Mouse (Mus musculus) kidney, adult 8-10 months (tissue): ENCODE measurements at regions not wholly inside any gene's neighbourhood (a gene's known extent, or its start where the extent isn't known, plus 50 kb on each side); places are given as distances from the start of the nearest gene placed in this dataset.

Experiments
- DNase-seq, 2 experiments: peaks; one replicate each; pipeline ENCODE4 v3.0.0; 2022

DNA sequence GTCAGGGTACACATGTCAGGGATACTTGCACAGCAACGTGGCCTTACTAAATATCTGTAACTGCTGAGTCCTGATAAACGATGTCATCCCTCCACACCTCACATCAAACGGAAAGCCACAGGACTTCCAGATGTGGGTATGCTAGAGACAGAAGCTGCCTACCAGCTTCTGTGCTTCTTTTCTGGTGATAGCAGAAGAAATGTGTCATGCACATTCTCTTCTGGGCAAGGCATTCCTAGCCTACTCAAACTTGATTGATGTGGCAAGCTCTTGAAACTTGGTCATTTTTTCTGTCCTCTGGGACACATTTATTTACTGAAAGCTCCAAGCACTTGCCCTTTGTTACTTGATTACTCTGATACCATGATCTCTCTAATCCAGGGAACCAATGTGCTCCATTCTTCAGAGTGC lies 282.8 kb upstream of the Gm9747 start:
- DNase-seq: no peak

DNA sequence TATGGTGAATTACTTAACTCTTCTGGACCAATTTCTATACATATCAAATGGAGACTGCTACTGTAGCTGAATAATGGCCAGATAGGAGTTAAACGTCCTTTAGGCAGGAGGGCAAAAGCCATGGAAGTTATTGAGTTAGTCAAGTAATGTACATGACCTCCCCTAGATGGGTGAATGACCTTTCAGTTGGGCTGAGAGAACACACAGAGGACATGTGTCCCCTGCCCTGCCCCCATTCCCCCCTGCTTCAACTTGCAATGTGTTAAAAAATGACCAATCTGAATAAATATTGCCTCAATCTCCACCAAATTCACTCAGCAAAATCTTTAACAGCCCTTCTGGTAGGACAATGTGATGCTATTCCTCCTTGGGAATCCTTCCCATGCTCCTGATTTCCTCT lies 282.1 kb upstream of the Gm9747 start:
- DNase-seq: no peak

DNA sequence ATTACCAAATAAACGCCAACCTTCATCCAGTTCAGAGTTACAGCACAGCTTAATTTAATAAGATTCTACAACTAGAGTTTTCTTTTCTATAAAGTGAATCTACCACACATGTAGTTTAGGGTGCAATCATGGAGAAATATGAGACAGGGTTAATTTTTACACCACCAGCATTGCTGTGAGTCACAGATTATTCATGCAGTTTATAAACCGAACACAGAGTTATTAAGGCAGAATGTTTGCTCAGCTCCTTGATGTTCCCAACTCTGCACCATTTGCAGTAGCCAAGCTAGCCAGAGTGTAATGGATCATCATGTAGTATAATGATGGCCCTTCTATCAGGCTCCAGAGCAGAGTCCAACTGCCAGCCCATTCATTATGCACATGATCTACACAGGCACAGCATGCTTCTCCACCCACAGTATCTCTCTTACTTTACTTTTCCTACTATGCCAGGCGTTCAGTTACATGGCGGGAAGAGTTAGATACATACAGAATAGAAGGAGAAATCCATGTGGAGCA lies 281.4 kb upstream of the Gm9747 start:
- DNase-seq: no peak

DNA sequence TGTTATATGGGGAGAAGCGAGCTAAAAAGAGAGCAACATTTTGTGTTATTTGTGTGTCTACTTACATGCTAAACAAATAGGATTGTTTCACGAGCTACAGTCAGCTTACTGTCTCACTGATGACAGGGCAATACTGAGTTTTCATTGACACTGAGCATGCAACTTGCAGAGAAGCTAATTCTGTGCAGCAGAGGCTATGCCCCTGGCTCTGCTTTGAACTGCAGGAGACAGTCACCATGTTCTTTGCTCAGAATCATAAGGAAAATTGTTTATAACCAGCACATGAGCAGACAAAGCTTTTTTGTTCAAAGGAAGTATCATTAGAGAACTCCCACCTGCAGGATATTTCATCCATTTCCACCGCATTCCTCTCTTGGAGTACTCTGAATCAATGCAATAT lies 280.8 kb upstream of the Gm9747 start:
- DNase-seq: no peak

DNA sequence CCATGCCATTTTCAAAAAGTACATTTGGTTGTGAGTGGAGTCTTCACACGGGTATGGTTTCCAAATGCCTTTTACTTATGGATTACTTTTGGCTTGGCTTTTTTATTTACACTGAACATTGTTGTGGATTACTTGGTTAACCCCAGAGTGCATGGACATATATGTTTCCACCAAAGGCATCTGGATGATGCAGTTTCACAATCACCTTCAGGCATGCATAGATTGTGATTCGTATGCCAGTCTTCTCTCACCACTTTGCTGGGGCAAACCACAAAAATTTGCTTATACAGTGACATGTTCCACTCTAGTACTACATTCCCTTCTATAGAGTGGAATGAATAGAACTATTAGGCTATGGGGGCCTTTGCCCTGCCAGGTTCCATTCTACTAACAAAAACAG lies 278.4 kb upstream of the Gm9747 start:
- no peak for DNase-seq

DNA sequence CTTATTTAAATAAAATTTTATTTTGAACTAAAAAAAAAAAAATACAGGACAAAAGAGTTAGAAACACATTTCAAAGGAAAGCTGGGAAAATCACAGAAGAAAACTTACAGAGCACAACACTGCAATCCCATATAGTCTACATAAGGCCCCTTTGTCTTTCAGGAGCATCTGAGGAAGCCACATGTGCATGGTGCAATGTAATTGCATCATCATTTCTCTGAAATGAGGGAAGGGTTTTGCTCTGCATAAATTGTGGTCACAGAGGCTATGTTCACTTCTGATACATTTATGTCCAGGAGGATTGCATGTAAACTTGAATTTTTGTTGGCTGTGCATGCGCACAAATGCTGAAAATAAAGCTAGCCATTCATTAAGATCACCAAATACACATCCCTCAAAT lies 265.9 kb upstream of the Gm9747 start:
- DNase-seq: no peak

DNA sequence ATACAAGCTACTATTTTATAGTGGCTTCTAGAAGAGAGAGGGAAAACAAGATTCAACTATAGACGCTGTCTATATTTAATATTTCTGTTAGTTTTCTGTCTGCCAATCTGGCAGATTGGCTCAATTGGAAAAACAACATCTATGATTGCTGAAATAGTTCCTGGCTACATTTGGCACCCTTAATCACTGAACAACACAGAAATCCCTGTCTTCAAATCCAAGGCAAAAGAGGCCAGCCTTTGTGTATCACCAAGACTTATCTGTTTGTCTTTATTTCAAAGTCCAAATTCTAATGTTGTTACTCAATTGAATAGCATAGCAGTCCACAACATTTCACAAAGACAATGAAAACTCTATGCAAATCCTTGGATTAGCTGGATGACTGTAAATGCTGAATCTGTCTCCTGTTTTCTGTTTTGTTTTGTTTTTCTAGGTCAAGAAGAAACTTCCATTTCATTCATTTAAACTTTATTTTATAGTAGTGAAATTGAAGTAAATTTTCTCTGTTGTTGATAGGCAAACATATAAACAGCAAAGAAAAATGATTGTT lies 265.1 kb upstream of the Gm9747 start:
- DNase-seq: no peak

DNA sequence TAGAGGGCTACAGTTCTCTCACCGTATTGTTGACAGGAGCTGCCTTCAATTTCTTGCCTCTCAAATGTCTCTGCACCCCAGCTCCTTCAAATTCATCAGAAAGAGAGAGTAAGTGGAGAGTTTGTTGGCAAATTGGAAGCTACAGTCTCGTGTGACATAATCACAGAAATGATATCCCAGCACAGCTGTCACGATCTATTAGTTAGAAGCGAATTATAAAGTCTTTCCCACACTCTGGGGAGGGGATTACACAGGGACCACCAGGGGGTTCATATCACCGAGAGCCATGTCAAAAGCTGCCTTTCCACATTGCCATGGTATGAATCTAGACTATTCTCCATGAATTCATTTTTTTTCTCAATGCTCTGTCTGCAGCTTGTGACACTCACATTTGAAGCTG lies 260.3 kb upstream of the Gm9747 start:
- no peak for DNase-seq

DNA sequence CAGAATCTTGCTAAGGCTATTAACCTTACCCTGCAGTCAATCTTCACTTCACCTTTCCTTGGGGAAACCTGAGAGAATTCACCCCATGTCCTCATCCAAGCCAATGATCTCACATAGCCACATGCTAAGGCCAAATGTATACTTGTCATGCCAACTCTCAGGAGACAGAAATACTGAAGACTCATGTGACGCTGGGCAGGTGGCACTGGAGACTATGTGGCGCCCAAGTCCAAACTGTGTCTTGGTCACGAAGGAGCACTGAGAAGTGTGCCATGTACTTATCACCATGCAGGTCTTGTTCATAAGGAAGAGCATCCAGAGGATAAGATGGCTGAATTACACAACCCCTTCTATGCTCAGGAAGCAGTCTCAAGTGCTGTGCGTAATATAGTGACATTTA lies 259.4 kb upstream of the Gm9747 start:
- no peak for DNase-seq

DNA sequence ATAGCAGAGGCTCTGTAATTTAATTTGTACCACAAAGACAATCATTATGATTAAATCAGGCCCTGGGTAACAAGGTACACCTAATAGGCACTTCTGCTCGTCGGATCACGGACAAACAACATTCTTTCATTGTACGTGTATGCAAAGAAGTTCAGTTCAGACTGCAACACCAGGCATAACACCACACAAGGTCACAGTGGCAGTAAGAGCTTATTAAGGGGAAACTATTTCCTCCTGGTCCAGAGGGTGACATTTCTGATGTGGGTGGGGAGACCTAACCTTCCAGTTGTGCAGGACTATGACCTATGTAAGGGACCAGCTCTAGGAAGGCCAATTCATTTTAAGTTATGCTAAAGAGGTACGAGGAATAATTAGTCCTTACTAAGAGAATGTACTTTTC lies 225.0 kb upstream of the Gm9747 start:
- DNase-seq: peak in 1 of 2 experiments; percentile 47

DNA sequence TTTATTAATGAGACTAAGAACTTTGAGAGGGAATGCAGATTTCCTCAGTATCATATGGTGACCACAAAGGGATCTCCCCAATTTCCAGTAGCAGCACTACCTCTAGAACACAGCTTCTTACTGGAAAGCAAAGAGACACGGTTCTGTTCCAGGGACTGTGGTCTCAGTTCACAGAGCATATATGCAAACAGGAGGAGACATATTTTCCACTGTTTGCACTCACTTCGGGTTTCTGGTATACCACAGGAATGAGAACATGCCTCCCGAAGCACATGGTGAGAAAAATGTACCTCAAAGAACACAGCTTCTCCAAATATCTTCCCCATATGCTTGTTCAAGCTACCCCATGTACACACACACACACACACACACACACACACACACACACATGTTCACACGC lies 224.1 kb upstream of the Gm9747 start:
- DNase-seq: no peak

DNA sequence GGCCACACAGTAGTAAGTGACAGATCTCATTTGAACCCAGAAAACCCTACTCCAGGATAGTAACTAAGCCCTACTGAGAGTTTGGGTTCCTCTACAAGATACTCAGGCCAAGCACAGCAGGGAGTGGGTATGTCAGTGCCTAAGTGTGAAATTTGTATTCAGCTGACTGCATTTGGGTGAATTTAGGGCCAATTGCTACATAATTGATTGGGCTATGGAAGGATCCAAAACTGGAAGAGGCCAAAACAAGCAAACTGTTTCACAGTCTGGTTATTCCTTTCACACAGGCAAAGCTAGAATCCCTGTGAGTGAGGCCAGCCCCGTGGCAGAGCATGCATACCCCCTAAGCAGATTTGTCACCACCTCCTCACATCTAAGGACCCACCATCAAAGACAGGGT lies 221.9 kb upstream of the Gm9747 start:
- DNase-seq: no peak

DNA sequence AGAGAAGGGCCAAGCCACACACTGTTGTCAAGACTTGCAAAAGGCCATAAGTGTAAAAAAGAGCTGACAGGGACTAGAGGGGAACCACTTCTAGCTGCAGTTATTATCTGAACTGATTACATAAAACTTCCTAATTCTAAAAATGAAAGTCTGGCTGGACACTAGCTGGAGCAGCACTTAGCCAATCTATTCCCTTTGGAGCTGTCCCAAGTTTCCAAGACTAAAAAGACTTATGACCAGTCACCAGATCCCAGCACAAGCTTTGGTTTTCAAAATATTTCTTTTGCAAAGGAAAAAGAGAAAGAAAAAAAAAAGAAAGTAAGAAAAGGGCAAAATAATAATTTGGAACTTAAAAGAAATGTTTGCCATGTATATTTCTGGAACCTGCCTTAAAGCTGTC lies 217.6 kb upstream of the Gm9747 start:
- DNase-seq: peak in 1 of 2 experiments; percentile 7

DNA sequence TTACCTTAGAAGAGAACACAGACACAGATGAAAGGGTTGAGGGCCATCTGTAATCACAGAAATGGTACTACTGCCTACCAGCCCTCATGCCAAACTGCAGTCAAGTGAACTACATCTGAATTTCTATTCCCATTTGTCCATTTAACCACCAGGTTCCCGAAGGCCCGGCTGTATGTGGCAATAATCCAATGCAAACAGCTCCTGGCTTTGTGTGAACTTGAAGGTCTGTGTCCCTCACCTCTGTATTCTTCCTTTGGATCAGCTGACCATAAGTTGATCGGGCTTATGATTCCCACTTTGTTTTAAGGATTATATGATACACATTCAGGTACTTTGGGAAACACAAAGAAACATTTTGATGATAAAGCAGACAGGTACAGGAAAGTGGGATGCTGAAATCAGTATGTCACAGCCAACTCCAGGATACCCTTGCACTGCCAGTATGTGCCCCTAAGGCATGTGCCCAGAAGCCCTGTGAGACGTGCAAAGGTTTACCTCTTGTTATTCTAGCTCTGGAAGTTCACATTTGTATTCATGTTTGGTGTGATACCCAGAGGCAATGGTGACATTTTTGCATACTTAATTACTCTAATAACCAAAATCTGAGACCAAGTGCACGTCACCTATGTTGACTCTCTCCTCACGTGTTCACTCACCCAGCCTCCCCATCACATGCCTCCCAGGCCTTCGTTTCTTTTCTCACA lies 214.1 kb upstream of the Gm9747 start:
- DNase-seq: peak; percentile 39 to 56

DNA sequence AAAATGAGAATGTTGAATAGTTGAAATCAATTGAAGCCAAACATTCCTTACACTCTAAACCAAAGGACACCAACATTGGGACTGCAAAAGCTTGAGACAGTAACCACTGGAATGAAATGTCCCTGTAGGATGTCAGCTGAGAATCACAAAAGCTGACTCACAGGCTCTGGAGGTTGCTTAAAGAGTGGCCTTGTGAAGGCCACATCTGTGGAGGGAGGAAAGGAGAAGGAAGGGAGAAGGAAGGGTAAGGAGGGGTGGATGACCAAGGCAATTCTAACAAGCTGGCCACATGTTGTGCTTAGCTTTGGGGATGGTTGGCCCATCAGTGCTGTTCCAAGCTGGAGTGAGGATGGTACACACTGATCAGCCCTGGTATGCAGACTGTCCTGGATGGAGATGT lies 205.2 kb upstream of the Gm9747 start:
- DNase-seq: no peak

DNA sequence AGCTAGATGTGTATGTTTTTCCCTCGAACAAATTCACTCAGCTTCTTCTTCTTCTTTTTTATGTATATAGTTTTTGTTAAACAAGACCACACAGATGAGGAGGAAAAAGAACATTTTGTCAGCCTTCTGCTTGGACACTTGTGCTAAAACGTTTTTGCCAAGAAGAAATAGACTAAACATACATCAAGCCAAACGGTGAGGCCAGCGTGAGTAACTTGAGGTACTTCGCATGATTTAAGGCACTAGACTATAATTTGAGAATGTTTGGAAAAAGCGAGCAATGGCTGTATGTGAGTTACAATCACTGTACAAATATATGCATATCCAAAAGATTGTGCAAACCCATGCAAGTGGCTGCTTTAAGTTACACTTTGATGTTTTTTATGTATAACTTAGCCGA lies 201.8 kb upstream of the Gm9747 start:
- no peak for DNase-seq

DNA sequence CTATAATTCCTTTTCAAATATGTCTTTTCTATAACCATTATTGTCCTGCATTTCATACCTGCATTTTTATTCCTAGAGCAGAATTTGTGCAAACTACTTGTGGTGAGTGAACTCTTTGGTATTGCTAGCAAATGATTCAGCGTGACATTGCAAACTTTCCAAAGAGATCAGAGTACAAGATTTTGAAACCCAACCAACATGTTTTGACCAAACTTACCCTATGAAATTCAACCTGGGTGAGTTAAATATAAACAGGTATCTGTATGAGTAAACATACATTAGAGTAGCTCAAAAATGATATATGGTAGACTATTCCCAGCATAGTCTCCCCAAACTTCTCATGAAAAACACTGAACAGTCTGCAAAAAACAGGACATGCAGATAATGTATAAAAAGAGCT lies 200.5 kb upstream of the Gm9747 start:
- DNase-seq: peak in 1 of 2 experiments; percentile 18

DNA sequence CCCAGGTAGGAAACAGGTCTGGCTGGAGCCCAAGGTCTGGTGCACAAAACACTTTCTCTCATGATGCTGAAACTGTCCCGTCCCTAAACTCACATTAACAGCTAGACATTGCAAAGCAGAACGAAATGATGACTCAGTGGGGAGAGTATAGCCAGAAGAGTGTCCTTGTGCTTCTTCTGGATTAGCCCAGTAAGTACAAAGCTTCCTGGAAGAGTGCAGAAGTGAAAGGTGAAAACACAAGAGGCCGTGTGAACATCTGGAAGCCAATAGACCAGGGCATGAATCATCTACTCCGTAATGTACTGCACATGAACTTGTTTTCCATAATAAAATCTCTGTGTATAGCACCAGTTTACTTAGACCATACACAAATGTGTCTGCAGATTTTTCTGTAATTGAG lies 194.7 kb upstream of the Gm9747 start:
- DNase-seq: no peak

DNA sequence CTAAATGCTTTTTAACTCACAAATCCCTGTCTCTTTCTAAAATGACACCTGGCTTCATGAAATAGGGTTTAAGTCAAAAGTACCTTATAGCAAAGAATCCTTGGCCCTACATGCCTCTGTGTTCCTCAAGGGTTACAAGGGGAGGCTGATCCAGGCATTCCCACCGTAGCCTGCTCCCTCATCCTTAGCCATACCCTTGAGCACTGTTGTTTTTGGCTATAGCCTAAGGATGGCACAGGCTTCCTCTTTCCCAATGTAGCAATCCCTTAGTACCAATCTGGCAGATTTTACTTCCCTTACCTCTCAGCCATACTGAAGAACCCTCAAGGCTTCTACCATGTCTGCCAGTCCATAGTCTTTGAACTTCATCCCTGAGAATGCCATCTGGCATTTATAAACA lies 194.2 kb upstream of the Gm9747 start:
- DNase-seq: no peak

DNA sequence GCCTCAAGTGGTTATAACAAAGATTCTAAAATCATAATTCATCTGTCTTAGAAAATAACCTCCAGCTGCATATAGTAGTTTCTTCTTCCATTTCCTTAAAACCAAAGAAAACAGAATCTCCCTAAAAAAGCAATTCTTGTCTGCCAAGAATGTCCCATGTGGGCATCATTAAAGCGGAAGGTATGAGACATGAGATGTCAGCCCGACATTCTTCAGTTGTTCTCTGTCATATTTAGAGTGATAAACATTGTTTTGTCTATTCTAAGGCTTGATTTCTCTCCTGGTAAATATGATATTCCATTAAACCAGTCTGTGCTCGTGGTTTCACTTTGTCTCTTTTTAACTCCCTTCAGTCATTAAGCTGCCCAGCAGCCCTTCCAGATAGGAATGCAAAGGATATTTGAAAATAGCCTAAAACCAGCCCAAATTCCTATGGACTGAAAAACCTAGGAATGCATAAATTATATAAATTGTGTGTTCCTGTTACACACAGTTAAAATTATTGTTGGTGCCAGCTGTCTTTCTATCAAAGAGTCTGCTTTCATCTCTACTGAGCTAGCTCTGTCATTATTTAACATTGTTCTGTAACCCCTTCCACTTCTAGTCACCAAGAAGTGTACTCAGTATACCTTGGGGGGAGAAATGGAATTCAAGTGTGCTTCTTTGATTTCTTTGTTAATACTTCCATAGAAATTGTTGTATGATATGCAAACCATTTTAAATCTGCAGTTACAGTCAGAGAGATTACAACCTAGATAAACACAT lies 191.4 kb upstream of the Gm9747 start:
- no peak for DNase-seq

DNA sequence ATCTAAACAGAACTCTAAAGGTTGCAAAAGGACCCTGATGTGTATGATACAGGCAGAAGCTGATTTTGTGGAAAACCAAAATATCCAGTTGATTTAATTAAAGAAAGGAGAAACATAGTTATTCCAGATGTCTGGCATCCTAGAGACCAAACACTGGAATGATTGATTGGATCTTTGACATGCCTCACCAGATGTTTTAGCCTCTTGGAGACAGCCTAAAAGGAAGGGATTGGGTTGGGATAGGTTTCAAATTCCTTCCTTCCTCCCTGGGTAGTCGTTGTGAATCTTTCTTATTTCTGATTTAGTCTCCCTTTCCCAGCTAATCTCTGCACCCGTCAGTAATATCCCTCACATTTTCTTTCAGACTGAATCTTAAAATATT lies 190.9 kb upstream of the Gm9747 start:
- no peak for DNase-seq

DNA sequence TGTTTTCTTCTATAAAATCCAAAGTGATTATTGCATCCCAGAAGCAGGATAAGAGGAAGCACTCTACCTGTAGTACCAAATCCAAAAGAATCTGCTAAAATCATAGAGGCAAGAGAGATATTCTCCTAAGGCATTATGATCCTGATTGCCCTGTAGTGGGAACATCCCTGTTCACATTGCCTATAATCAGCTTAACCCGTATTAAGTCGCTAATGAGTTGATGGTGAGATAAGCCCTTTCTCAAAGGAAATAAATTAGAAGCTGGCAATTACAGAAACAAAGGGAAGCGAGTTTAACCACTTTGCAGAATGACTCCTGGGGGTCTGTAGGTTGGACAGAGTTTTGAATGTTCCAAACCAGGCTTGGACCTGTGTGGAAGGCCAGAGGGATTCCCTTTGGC lies 190.4 kb upstream of the Gm9747 start:
- no peak for DNase-seq

DNA sequence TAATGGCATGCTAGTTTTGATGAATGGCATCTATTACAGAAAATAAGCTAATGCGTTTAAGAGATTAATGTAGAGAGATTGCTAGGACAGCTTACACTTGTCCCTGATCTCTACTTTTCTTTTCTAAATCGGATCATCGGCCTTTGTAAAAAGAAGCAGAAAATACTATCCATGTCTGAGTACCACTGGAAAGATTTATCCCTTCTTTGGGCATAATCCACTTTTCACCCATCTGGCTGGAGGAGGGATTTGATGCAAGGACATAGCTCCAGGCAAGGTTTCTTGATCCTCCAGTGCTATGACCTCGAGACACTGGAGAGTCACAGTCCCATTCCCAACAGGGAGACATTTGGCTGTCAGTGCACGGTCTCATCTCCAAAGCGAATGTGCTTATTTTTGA lies 166.6 kb upstream of the Gm9747 start:
- DNase-seq: no peak

DNA sequence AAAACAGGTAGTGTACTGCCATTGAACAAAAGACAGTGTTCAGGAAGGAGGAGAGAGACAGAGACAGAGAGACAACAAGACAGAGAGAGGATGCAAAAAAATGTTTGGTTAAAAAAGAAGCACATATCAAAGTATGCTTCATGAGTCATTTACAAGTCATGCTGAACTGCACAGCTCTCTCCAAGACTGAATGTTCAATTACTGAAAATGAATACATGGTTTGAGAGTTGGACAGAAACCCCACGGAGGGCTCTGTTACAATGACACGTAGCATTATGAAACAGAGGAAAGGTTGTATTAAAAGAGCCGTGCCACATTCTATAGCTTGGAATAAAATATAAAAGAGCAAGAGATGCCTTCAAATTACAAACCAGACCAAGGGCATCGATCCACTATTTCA lies 164.3 kb upstream of the Gm9747 start:
- no peak for DNase-seq
